Mouse (Mus musculus) lung, adult 2 months (tissue): ENCODE measurements around the gene Tbc1d15.

Source experiments
- CTCF ChIP-seq: fragments of 200-500 bp; IDR thresholded peaks from 2 replicates; pipeline ENCODE4 v1.5.1; 2011; ENCODE audit warnings: mild to moderate bottlenecking, low read length, control low read depth; ENCODE audit not compliant: insufficient read depth
- POLR2A ChIP-seq: fragments of 200-500 bp; IDR thresholded peaks from 2 replicates; pipeline ENCODE4 v1.6.1; 2011; ENCODE audit warnings: low read depth, mild to moderate bottlenecking, control low read depth, low read length, borderline replicate concordance; ENCODE audit errors: extremely low read depth

- TF ChIP-seq CTCF (peak; percentile 51), POLR2A (no peak)
Observed at GRCm38 (mm10) chr10:115241082-115241595, 10.1 kb downstream of the Tbc1d15 start.
